Mouse (Mus musculus) left cerebral cortex, postnatal 36 days (tissue): ENCODE measurements around the gene Lrrc9. TPM values are rescaled to one million over a fixed set of nuclear protein-coding genes. Genes with fewer than 3 reads are reported as not detected.

Experiments
- DNase-seq, 2 experiments: peaks; one replicate each; pipeline ENCODE4 v3.0.0; 2021 to 2022; ENCODE audit warnings: low spot score in 2 of 2, mixed read lengths in 1 of 2
- intact Hi-C: fragments of 180-260 bp; cut with DNase I; formaldehyde crosslinking; loops from one replicate; pipeline ENCODE4 v1.15.1; 2025
- total RNA-seq, 2 experiments: library from RNA; stranded (reverse); gene quantifications; 2 replicates each; pipeline ENCODE4 v1.2.3; 2021

Lrrc9 gene
- total RNA-seq, 2 experiments from 2014 or later, result 1.4 to 2.7 TPM

GRCm38 (mm10) chr12:72465826-72466501 is 24.3 kb downstream of the Lrrc9 start:
- no peak for DNase-seq
- intact Hi-C loops, result loop anchor here (10.0 kb wide), 1 partner anchor 229 kb away; no protein-coding TSS in a partner anchor

- no peak for DNase-seq
- intact Hi-C loops, result loop anchor here (10.0 kb wide), 1 partner anchor 228 kb away; no protein-coding TSS in a partner anchor
These were observed 25.6 kb downstream of the Lrrc9 start for GRCm38 (mm10) chr12:72467269-72467668.

DNA sequence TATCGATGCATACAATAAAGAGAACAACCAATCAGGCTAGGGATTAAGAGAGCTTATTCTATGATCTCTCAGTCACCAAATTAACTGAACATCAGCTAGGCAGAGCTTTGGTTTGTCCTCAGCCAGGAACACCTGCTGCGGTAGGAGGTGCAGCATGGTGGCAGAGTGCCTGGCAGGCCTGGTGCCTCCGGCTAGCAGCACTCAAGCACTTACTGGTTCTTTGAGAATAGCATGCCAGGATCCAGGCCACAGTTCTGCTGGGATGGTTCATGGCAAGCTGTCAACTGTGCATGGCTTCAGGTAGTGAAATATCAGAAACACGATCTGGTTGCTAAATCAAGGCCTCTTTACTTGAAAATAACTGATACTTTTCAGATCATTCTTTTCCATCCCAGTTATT is 26.1 kb downstream of the Lrrc9 start:
- intact Hi-C loops, result loop anchor here (10.0 kb wide), 1 partner anchor 227 kb away; no protein-coding TSS in a partner anchor
- no peak for DNase-seq

DNA sequence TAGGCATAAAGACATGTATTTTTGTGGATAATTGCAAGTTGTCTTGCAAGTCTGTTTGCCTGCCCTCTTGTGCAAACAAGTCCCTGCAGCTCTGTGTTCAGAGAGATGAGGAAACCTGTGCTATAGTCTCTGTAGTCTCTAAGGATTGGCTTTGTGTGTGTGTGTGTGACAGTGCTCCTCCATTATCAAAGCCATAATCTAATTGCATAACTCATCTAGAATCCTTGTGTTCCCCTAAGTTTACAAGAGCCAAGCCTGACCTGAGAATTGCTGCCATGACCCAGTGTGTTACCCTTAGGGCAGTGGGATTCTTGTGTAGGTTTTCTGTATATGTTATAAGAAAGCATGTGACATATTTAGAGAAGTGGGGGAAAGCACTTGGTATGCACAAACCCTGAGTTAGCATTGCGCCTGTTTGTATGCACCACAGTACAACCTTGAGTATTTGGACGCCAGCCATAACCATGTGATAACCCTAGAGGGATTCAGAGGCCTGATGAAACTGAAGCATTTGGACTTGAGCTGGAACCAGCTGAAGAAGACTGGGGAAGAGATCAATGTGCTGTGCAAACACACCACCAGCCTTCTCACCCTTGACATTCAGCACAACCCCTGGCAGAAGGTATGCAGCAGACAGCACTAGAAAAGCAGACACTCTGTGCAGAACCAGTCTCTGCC is 35.2 kb downstream of the Lrrc9 start:
- DNase-seq, result no peak
- intact Hi-C loops, result no loop called here

DNA sequence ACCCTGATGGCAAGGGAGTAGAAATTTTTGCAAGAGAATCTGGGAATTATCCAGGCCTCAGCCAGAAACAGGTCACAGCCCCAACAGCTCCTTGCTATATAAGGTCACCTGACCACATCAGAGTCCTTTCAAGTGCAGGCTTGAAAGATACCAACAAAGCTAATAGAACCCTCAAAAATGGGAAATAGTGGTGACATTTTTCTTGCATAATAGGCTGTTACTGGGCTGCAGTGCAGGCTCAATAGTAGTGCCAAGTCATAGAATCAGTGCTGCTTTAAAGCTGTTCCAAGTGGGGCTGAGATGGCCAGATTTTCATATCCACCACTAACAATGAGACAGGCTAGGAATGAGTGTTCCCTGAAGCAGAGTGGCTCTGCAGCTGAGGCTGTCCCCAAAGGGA is 40.6 kb downstream of the Lrrc9 start:
- no peak for DNase-seq
- intact Hi-C loops, result no loop called here

DNA sequence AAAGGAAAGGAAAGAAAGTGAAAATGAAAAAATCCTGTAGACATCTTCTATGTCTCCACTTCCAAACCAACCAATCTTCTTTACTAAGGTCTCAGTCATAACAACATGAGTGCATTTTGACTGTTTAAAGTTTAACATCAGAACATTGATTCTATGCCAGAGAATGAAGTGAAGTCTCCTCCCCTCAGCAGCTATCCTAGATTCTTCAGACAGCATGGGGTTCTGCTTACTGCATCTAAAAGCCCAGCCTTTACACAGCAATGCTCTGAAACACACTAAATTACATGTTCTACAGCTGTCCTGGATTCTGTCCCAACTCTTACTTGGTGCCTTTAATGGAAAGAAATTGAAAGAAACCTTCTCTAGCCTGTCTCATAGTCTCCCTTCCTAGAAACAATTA is 43.2 kb downstream of the Lrrc9 start:
- intact Hi-C loops, result no loop called here
- no peak for DNase-seq

DNA sequence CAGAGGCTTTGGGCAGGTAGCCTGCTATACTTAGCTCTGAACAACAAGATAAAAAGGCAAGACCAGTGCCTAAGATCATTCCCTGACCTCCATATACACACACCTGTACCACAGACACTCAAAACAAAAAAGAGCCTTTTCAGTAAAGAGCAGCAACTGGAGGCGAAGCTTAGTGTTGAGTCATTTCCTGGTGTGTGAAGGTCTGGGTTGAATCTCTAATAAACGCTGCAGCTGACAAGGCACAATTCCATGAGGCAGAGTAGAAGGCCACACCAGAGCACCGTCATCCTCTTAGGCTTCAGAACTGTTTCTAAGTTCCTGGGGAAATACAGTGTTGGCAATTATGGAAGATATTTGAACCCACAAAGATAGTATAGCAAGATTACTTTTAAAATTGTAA is 45.8 kb downstream of the Lrrc9 start:
- intact Hi-C loops, result no loop called here
- no peak for DNase-seq

GRCm38 (mm10) chr12:72489995-72490394 is 48.3 kb downstream of the Lrrc9 start:
- intact Hi-C loops, result no loop called here

DNA sequence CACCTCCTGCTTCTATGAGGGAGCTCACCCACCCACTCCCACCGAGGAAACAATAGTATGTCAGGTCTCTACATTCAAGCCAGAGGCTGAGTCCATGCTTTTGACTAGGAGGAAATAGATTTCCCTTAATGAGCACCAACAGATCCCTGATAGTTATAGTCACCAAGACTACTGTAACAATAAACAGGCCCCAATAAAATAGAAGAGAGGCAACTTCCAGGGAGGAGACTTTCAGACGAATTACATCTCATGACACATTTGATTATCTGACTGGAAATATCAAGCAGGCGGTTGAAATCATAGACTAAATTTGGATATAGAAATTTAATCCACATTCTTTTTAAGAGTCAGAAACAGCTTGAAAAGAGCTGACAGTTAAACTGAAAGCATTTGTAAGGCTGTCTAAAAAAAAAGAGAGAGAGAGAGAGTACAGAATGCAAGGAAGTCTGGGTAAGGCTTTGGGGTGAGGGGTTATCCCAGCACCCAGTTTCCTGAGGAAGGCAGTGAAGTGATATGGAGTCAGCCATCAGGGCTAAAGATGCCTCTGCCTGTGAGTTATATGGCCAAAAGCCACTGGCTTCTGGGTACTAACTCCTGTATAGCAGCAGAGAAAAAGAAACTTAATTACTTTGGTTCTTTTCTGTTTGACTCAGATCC is 49.5 kb downstream of the Lrrc9 start:
- intact Hi-C loops, result no loop called here
- DNase-seq, result no peak

More at GRCm38 (mm10) chr12:72489995-72490394, 48.3 kb downstream of the Lrrc9 start:
- no peak for DNase-seq

DNA sequence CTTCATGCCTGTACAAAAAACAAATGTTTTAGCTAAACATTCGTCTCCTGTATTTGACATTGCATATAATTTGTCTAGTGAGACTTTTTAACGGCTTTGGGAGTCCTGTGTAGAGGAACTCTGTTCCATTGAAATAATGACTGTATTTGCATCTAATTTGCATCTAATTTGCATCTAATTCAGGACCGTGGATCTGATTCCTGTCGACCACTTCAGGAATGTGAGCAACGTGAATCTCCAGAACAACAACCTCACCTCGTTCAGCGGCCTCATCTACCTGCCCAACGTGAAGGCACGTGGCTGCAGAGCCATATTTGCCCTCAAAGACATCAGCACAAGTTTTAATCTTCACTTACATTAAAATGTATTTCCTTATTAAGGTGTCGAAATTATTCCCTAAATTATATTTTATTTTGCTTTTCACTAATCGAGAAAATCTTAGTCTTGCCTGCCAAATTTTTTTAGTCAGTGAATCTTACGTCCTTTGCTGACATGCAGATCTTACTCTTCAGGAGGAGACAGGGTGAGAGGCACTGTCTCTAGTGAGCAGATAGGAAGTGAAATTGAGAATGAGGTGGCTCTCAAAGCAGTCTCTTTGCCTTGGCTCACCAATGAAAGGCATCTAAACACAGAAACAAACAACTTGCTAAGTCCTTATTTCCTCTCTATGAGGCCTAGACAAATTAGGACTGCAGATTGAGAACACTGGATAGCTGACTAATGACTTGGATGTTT is 55.4 kb downstream of the Lrrc9 start:
- intact Hi-C loops, result no loop called here
- DNase-seq, result no peak

DNA sequence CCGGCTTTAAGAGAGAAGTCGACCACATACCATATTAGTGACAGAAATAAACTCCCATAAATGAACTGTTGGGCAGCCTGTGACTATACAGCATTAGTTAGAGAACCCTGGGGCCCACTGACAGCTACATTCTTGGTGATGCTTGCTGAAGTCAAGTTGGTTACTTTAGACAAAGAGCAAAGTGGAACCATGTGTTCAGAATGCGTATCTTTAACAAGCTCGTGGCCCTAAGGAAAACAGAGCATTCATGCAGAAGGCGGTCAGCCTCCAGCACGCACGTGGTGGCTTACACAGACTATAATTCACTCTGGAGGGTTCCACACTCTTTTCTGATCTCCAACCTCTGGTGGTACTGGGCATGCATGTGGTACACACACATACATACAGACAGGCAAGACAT is 67.9 kb downstream of the Lrrc9 start:
- intact Hi-C loops, result loop anchor here (10.0 kb wide), 1 partner anchor 465 kb away; no protein-coding TSS in a partner anchor
- no peak for DNase-seq

- no peak for DNase-seq
- intact Hi-C loops, result loop anchor here (5.0 to 10.0 kb wide), 2 partner anchors 137 to 459 kb away; no protein-coding TSS in a partner anchor
These were observed 73.8 kb downstream of the Lrrc9 start for GRCm38 (mm10) chr12:72515446-72515845.

GRCm38 (mm10) chr12:72518114-72518728 is 76.6 kb downstream of the Lrrc9 start:
- intact Hi-C loops, result loop anchor here (5.0 to 10.0 kb wide), 2 partner anchors 134 to 457 kb away; no protein-coding TSS in a partner anchor
- no peak for DNase-seq

DNA sequence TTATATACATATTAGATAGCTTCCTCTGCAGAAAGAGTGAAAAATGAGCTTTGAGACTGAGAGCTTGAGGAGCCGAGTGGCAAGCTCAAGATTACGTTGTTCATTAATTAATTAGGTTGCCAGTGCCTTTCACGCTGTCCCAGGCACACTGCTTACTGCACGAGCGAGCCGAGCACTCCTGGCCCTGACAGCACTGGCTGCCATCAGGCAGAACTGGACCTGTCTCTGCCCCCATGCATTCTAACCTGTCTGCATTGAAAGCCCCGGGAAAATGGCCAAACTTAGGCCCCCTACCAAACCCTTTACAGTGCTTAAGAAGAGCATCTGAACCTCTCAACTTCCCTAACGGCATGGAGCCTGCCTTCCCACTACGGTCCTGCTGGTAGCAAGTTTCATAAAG is 77.7 kb downstream of the Lrrc9 start:
- intact Hi-C loops, result loop anchor here (5.0 to 10.0 kb wide), 2 partner anchors 133 to 455 kb away; no protein-coding TSS in a partner anchor
- no peak for DNase-seq

GRCm38 (mm10) chr12:72519855-72520254 is 78.2 kb downstream of the Lrrc9 start:
- intact Hi-C loops, result loop anchor here (5.0 to 10.0 kb wide), 3 partner anchors 58 to 455 kb away; no protein-coding TSS in a partner anchor
- no peak for DNase-seq

DNA sequence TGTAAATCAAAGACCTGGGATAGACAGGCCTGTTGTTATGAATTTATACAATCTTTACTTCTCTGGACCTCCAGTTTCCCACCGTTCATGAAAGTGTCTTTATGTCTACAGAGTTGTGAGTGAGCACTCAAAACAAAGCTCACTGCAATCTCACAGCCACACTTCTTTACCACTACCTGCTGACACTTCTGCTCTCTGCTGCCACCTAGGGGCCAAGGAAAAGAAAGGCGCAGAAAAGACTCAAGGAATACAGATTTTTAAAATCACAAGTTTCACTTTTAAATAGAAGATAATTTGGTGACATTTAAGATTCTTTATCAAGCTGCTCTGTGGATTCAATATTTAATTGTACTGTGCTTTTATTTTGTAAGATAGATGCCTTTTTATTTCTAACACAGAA is 79.0 kb downstream of the Lrrc9 start:
- intact Hi-C loops, result loop anchor here (5.0 kb wide), 1 partner anchor 58 kb away; no protein-coding TSS in a partner anchor
- DNase-seq, result peak; percentile 27 to 41

GRCm38 (mm10) chr12:72525588-72525987 is 83.9 kb downstream of the Lrrc9 start:
- intact Hi-C loops, result no loop called here
- no peak for DNase-seq

DNA sequence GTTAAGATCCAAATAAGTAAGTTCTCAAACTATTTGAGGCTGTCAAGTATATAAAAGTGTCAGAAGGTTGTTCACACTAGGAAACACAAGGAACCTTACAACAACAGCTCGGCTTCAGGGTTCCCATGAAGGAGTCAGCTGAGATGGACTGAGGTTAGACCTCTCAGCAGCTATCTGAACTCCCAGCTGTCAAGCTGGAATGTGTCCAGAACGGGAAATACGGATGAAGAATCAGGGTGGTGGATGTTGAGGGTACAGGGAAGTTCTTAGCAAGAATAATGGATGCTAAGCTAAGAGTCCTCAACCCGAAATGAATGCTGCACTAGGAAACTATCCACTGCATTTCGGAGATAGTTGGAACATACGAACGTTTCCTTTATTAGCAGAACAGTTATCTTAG is 90.6 kb downstream of the Lrrc9 start:
- intact Hi-C loops, result no loop called here
- DNase-seq, result no peak

GRCm38 (mm10) chr12:72533986-72534385 is 92.3 kb downstream of the Lrrc9 start:
- intact Hi-C loops, result no loop called here
- DNase-seq, result no peak
